Mouse (Mus musculus): Measurements from ENCODE around the gene Vsig10l.

The Vsig10l gene

DNA sequence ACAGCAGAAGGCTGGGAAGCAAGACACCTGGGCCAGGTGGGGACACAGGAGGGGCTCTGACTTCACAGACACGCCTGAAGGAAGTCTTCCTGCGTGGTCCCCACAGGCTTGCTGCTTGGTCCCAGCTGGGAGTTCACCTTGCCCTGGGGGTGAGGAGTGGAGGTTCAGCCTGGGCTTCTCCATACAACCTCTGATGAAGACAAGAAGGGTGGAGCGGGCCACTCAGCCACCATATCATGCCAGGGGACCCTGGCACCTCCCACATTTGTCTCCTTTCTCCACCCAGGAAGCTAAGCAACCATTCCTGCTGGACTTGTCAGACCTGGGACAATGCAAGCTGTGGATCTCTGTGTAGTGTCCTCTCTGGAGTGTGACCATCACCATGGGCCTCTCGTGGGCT lies at the start of gene Vsig10l:
TSS of gene Vsig10l (plus strand) at position 301 of the 400 bp plus-strand sequence.
- CTCF ChIA-PET: interaction anchor here in 3 of 4 experiments (0.9 to 1.2 kb wide), 3 partner anchors 10 to 40 kb away, joined by 3 to 4 read pairs (median 3); no protein-coding TSS in a partner anchor
- POLR2A ChIA-PET: interaction anchor here in 1 of 4 experiments (1.5 kb wide), 1 partner anchor 12 kb away, joined by 3 read pairs; no protein-coding TSS in a partner anchor

DNA sequence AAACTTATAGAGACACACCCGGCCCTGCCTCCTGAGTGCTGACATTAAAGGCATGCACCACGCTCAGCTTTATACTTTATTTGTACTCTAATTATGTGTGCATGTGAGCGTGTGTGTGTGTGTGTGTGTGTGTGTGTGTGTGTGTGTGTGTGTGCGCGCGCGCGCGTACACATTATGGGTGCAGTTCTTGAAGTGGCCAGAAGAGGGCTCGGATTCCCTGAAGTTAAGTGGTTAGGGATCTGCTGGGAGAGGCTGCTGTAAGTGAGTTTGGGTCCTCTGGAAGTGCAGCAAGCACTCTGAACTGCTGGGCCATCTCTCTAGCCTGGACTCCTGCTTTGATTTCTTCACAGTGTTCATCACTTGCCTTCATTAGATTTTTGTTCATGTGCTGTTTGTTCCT lies 45.7 kb upstream of the Vsig10l start:
- ChIA-PET POLR2A (interaction anchor here in 2 of 4 experiments (0.6 to 1.0 kb wide), 3 partner anchors 9 to 206 kb away, joined by 3 to 8 read pairs (median 3); no protein-coding TSS in a partner anchor), CTCF (interaction anchor here in 3 of 4 experiments (0.5 to 1.7 kb wide), 9 partner anchors 9 to 433 kb away, joined by 3 to 11 read pairs (median 4); no protein-coding TSS in a partner anchor)

DNA sequence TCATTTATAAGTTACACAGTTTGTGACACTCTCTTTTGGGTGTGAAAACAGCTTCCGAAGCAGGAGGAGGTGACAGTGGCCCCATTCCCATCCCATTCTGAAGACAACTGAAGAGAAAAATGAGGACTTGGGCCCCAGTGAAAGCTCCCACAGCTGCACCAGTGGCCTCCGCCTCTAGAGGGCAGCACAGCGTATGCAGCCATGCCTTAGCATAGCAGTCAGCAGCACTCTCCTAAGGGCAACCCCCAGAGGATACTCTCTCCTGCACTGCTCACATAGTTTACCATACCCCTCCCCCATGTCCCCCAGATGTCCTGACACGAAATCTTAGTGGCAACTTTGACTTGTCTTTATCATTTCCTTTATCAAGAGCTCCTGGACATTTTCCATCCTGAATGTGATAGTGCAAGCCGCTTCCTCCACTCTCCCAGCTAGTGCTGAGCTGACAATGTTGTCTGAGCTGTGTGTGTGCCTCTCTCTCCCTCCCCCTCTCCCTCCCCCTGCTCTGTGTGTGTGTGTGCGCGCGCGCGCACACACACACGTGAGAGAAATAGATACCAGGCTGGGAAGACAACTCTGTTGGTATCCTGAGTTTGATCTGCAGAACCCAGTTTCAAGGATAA lies 39.8 kb upstream of the Vsig10l start:
- POLR2A ChIA-PET: interaction anchor here in 3 of 4 experiments (0.7 to 2.0 kb wide), 7 partner anchors 10 to 366 kb away, joined by 3 to 20 read pairs (median 3); partner anchors contain the start of genes Etfb (in 1 of the 3) and Gm45233 (in 1 of the 3)
- CTCF ChIA-PET: interaction anchor here (0.5 to 2.4 kb wide), 48 partner anchors 9 to 259 kb away, joined by 3 to 34 read pairs (median 4); partner anchors contain the start of genes Nkg7 (in 1 of the 4), Siglecg (in 1 of the 4) and Vsig10l (in 1 of the 4)

DNA sequence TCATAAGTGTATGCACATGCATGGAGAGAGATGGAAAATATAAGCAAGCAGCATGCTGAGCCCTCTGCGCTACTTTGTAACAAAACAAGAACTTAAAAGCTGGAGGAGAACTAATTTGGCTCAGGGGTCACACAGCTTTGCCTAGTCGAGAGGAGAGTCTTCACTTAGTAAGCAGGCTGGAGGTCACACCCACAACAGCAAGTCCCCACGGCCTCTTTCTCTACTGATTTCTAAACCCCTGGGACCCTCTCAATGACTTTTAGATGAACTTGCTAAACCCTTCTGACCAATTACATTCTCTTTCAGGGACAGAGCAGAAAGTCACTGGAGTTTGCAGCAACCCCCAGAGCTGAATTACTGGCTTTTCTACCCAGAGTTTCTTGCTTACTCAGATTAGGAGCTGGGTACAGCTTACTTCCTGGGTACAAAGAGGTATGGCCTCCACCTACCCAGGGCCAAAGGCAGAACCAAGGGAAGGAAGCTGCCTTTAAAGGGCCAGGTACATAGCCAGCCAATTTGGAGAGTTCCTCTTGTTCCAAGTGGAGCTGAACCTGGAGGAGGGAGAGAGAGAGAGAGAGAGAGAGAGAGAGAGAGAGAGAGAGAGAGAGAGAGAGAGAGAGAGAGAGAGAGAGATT lies 38.8 kb upstream of the Vsig10l start:
- CTCF ChIA-PET: interaction anchor here (0.6 to 2.5 kb wide), 18 partner anchors 12 to 95 kb away, joined by 3 to 21 read pairs (median 4); partner anchors contain the start of gene Nkg7 (in 1 of the 4)

DNA sequence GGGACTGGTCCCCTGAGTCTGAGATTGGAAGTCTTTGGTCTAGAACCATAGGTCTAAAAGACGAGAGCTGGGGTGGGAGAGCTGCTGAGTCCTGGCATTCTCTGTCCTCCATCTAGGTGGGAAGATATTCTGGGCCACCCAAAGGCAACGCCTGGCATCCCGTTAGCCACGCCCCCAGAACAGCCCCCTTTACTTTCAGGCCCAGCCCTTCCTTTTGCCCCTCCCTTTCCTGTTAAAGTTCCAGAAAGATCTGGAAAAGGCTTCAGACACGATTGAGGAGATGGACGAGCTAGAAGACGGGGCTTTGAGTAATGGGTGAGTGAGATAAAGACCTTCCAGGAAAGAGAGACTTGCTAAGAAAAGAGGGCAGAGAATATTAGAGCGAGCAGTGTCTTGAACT lies 35.5 kb upstream of the Vsig10l start, which contains the start of gene Lim2:
TSS of gene Lim2 (plus strand) at position 265 of the 400 bp plus-strand sequence.
- POLR2A ChIA-PET: interaction anchor here in 3 of 4 experiments (0.6 to 2.4 kb wide), 6 partner anchors 11 to 144 kb away, joined by 3 to 13 read pairs (median 4); partner anchors contain the start of genes Etfb (in 1 of the 3) and Gm45233 (in 1 of the 3)
- CTCF ChIA-PET: interaction anchor here in 2 of 4 experiments (0.6 to 1.4 kb wide), 3 partner anchors 25 to 45 kb away, joined by 3 to 6 read pairs (median 4); no protein-coding TSS in a partner anchor

More for the DNA sequence above, 38.8 kb upstream of the Vsig10l start:
- POLR2A ChIA-PET: interaction anchor here in 3 of 4 experiments (0.5 to 2.0 kb wide), 10 partner anchors 9 to 757 kb away, joined by 3 to 20 read pairs (median 4); partner anchors contain the start of genes Etfb (in 2 of the 3) and Gm45233 (in 2 of the 3)

DNA sequence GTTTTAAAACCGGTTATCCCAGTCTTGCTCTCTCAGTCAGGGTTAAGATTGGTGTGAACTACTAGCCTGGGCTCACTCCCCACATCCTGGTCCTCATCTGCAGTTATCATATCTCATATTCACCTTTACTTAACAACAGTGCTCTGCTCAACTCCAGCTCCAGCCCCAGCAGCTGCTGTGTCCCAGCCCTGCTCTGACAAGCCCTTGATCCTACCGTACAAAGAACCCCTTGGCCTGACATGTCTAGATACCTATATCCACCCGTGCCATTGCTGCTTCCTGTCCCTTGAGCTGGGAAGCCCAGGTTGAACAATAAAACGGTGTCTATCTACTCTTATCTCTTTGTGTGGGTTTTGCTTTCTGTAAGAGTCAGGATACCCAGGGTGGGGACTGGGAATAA lies 33.5 kb upstream of the Vsig10l start:
- ChIA-PET POLR2A (interaction anchor here (0.5 to 1.1 kb wide), 4 partner anchors 14 to 244 kb away, joined by 3 to 4 read pairs (median 3); partner anchors contain the start of genes Etfb (in 1 of the 4) and Gm45233 (in 1 of the 4)), CTCF (interaction anchor here in 1 of 4 experiments (1.2 kb wide), 1 partner anchor 41 kb away, joined by 6 read pairs; no protein-coding TSS in a partner anchor)

DNA sequence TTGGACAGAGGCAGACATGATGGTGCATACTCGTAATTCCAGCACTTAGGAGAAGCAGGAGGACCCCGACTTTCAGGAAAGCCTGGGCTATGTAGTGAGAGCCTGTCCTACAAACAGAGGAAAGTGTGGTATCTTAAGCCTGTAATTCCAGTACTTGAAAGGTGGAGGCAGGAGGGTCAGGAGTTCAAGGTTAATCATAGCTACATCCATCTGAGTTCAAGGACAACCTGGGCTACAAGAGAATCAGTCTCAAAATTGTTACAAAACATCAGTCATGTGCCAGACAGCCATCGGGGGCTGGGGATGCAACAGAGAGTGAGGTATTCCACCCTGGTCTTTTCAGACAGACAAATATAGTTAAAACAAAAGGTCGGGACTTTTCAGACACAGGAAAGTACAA lies 30.1 kb upstream of the Vsig10l start:
- CTCF ChIA-PET: interaction anchor here in 2 of 4 experiments (1.0 to 2.5 kb wide), 2 partner anchors 10 kb away, joined by 4 to 9 read pairs; no protein-coding TSS in a partner anchor
- POLR2A ChIA-PET: interaction anchor here (0.5 to 2.1 kb wide), 6 partner anchors 9 to 314 kb away, joined by 3 to 9 read pairs (median 4); no protein-coding TSS in a partner anchor

DNA sequence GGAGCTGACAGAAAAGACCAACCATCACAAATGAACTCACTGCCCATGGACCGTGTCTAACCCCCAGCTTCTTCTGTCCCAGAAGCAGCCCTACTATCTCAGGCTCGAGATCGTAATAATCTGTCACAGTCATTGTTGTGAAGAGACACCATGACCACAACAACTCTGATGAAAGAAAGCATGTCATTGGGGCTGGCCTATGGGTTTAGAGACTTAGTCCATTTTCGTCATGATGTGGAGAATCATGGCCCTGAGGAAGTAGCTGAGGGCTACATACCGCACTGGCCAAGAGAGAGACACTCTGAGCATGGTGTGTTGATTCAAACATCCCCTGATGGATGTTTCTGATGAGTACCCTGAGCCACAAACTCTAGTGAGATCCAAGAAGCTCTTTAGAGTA lies 28.3 kb upstream of the Vsig10l start:
- ChIA-PET POLR2A (interaction anchor here in 1 of 4 experiments (0.7 to 1.6 kb wide), 2 partner anchors 9 to 173 kb away, joined by 3 to 5 read pairs; partner anchors contain the start of genes Etfb and Gm45233), CTCF (interaction anchor here in 2 of 4 experiments (1.1 to 1.3 kb wide), 4 partner anchors 12 to 36 kb away, joined by 3 to 6 read pairs (median 4); no protein-coding TSS in a partner anchor)

DNA sequence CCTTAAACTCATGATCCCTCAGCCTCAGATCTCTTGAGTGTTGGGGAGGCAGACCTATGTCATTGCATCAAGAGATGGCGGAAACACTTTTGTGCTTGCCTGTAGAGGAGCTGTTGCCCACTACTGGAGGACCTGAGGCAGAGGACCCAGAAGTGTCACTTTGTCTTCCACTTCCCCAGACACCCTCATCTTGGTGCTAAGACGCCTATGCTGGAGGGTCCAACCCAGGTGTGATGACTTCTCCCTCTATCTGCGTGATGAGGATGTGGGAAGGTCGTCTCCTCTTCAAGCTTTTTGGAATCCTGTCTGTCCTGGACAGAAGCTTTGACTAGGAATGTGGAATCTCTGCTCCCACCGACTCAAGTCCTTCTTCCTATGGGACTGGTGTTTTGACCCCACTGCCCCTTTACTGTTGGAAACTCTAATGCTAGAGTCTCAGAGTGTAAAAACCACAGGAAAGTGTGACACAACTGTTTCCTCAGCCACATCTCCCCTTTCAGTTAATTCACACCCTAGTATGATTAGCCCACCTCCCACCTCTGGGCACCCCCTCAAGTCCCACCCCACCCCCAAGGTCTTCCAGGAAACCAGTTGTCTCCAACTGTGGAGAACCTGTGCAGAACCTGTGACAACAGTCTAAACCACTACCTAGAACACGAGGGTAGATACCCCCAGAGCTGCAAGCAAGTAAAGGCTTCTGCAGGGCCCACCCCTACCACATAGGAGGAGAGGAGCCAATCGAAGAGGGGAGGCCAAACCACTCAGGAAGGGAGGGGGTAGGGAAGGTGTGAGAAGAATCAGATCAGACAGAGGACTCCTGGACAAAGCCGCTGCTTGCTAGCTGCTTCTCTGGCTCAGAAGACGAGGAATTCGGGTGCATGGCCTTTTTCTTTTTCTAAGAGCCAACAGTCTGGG lies 26.4 kb upstream of the Vsig10l start, which contains the start of gene Nkg7:
TSS of gene Nkg7 (plus strand) at position 733 of the 915 bp plus-strand sequence.
- CTCF ChIA-PET: interaction anchor here in 3 of 4 experiments (0.6 to 2.0 kb wide), 6 partner anchors 13 to 246 kb away, joined by 3 to 7 read pairs (median 4); no protein-coding TSS in a partner anchor
- POLR2A ChIA-PET: interaction anchor here in 2 of 4 experiments (0.6 to 1.6 kb wide), 2 partner anchors 13 to 29 kb away, joined by 3 to 5 read pairs; no protein-coding TSS in a partner anchor

DNA sequence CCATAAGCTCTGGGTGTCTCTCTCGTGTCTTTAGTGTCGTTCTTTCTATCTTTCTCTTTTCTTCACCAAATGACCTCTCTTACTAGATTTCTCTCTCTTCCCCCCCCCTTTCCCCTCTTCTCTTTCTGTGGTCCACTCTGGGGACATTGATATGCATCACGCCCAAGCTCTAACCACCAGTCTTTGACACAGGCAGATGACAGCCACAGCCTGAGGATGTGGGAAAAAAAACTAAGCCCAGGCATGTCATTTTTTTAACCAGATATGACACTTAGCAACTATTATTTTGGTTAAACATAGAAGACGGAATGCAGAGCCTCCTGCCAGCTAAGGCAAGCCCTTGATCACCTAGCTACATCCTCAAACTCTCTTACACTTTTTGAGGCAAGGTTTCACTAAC lies 24.3 kb upstream of the Vsig10l start:
- ChIA-PET POLR2A (interaction anchor here in 3 of 4 experiments (0.6 to 1.6 kb wide), 4 partner anchors 11 to 171 kb away, joined by 3 to 5 read pairs (median 4); partner anchors contain the start of gene Lim2 (in 1 of the 3)), CTCF (interaction anchor here in 1 of 4 experiments (0.5 to 1.3 kb wide), 4 partner anchors 13 to 102 kb away, joined by 3 to 7 read pairs (median 4); no protein-coding TSS in a partner anchor)

DNA sequence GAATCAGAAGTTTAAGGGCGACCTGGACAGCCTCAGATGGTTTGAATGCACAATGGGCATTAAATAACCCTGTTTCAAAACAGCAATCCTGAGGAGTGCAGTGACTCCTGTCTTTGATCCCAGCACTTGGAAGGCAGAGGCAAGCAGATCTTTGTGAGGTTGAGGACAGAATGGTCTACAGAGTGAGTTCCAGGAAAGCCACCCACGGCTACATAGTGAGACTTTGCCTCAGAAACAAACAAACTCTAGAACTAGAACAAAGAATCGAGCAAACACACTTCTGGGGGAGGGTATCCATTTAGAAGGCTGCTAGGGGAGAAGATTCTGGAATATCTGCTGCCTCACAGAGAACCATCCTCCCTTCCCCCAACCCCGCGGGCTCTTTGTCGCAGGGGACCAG lies 22.5 kb upstream of the Vsig10l start, which contains the start of gene Cldnd2:
TSS of gene Cldnd2 (plus strand) at position 301 of the 400 bp plus-strand sequence.
- ChIA-PET CTCF (interaction anchor here in 2 of 4 experiments (0.6 to 0.7 kb wide), 2 partner anchors 17 to 23 kb away, joined by 3 to 4 read pairs; no protein-coding TSS in a partner anchor), POLR2A (no interaction called here)

DNA sequence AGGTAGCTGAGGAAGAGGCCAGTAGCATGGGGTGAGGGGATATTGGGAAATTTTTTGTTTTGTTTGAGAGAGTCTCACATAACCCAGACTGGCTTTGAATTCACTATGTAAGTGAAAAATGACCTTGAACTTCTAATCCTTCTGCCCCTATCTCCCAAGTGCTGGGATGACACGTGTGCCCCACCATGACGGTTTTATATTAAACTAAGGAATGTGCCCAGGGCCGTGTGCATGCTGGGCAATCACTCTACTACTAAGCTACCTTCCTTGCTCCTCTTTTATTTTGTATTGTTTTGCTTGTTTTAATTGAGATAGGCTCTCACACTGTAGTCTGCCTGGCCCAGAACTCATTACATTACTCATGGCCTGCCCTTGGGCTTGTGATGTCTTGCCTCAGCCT lies 21.9 kb upstream of the Vsig10l start:
- CTCF ChIA-PET: interaction anchor here in 2 of 4 experiments (0.5 to 1.0 kb wide), 2 partner anchors 18 to 456 kb away, joined by 3 to 9 read pairs; no protein-coding TSS in a partner anchor
- POLR2A ChIA-PET: interaction anchor here in 2 of 4 experiments (0.8 to 3.2 kb wide), 6 partner anchors 10 to 33 kb away, joined by 3 to 34 read pairs (median 4); no protein-coding TSS in a partner anchor

DNA sequence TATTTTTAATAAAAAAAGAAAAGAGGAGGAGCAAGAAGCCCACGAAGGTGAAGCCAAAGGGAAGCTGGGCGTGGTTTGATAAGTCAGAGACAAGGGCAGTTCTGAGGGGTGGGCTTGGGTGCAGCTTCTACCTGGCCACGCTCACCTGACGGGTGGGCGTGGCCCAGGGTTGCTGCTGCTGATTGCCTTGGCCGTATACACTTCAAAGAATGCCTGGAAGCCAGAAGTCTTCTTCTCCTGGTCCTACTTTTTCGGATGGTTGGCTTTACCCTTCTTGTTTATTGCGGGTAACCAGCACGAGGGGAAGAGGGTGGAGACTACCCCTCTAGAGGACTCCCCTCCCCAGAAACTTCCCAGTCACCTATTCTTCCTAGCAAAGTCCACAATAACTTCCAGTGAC lies 20.3 kb upstream of the Vsig10l start:
- CTCF ChIA-PET: interaction anchor here in 3 of 4 experiments (0.5 to 2.0 kb wide), 13 partner anchors 9 to 495 kb away, joined by 3 to 10 read pairs (median 4); no protein-coding TSS in a partner anchor
- POLR2A ChIA-PET: interaction anchor here (1.0 to 3.2 kb wide), 11 partner anchors 9 to 48 kb away, joined by 3 to 34 read pairs (median 5); no protein-coding TSS in a partner anchor

DNA sequence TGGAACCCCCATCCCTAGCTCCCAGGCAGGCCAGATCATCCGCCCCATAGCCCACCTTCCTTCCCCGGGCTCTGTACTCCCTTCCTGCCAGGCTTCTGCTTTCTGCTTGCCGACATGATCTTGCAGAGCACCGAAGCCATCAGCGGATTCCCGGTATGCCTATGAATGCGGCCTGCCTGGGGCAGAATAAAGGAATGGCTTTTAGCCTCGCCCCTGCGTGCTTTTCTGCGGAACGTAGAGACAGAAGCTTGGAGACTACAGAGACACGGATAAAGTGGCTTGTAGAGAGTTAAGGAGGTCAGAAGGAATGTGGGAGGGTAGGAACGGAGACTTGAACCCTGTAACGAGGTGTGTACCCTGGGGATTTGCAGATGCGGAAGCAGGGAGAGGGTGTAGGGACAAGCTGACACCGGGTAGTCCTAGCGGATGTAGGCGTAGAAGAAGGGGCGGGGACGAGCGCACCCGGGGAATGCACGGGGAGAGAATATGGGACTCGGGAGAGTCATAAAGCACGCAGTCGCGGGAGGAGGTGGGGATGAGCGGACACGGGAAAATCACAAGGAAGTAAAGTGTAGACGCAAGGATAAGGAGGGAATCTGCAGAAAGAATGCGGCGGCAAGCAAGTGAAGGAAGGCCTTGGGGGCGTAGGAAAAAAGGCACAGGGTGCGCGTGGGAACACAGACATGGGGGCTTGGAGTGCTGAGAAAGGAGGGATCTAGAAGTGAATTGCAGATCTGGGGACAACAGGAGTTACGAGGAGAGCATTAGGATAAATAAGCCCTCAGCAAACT lies 19.6 kb upstream of the Vsig10l start:
- ChIA-PET CTCF (interaction anchor here in 3 of 4 experiments (0.5 to 2.0 kb wide), 10 partner anchors 8 to 494 kb away, joined by 3 to 16 read pairs (median 4); no protein-coding TSS in a partner anchor), POLR2A (interaction anchor here (0.9 to 3.2 kb wide), 18 partner anchors 8 to 229 kb away, joined by 3 to 34 read pairs (median 4); partner anchors contain the start of genes Ctu1 (in 1 of the 4) and Lim2 (in 1 of the 4))

DNA sequence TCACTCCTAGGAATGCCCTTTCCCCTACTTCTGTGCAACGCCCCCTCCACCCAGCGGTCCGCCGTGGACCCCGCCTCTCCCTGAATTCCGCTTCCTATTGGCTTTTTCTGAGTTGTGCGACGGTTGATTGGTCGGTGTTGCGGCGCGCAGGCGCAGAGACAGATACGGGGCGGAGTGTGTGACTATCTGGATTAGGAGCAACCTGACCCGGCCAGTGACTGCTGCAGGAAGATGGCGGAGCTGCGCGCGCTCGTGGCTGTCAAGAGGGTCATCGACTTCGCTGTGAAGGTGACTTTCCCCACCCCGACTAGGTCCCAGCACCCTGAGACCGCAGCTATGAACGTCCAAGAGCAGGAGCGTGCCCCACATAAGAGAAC lies 19.0 kb upstream of the Vsig10l start, which contains the start of the genes Etfb and Gm45233:
TSS of gene Etfb (plus strand) at position 167 of the 377 bp plus-strand sequence.
TSS of gene Gm45233 (plus strand) at position 212 of the 377 bp plus-strand sequence.
- CTCF ChIA-PET: interaction anchor here in 2 of 4 experiments (1.0 to 2.0 kb wide), 3 partner anchors 7 to 22 kb away, joined by 4 to 16 read pairs (median 10); no protein-coding TSS in a partner anchor
- POLR2A ChIA-PET: interaction anchor here in 3 of 4 experiments (0.9 to 3.2 kb wide), 11 partner anchors 9 to 228 kb away, joined by 3 to 34 read pairs (median 4); partner anchors contain the start of genes Ctu1 (in 1 of the 3) and Lim2 (in 1 of the 3)
